Mouse (Mus musculus) limb, embryonic 13.5 days (tissue): ENCODE data around the gene Gm826. TPM values are rescaled to one million over a fixed set of nuclear protein-coding genes. Genes with fewer than 3 reads are reported as not detected.

Source experiments
- ATAC-seq: fragments of 200-750 bp; cut with Nextera tagmentation; 2 replicates; pipeline ENCODE4 v1.8.0; 2017; ENCODE audit warnings: low read depth, moderate number of reproducible peaks, moderate TSS enrichment; ENCODE audit not compliant: low FRiP score
- H3K27ac ChIP-seq: fragments of 300-500 bp; sonication (generic); 2 replicates; pipeline ENCODE4 v1.5.1; 2015; ENCODE audit warnings: inconsistent platforms, mild to moderate bottlenecking, moderate library complexity
- H3K27me3 ChIP-seq: fragments of 300-500 bp; sonication (generic); 2 replicates; pipeline ENCODE4 v1.6.1; 2015; ENCODE audit warnings: mild to moderate bottlenecking, inconsistent platforms
- H3K36me3 ChIP-seq: fragments of 300-500 bp; sonication (generic); 2 replicates; pipeline ENCODE4 v1.6.1; 2015; ENCODE audit warnings: inconsistent platforms, mild to moderate bottlenecking, moderate library complexity
- H3K4me1 ChIP-seq: fragments of 300-500 bp; sonication (generic); 2 replicates; pipeline ENCODE4 v1.6.1; 2015; ENCODE audit warnings: inconsistent platforms
- H3K4me2 ChIP-seq: fragments of 300-500 bp; sonication (generic); replicated peaks from 2 replicates; pipeline ENCODE4 v1.6.1; 2015; ENCODE audit warnings: inconsistent platforms, mild to moderate bottlenecking, moderate library complexity
- H3K4me3 ChIP-seq: fragments of 300-500 bp; sonication (generic); 2 replicates; pipeline ENCODE4 v1.5.1; 2015; ENCODE audit warnings: moderate library complexity, mild to moderate bottlenecking, inconsistent platforms
- H3K9ac ChIP-seq: fragments of 300-500 bp; sonication (generic); 2 replicates; pipeline ENCODE4 v1.6.1; 2015; ENCODE audit warnings: mild to moderate bottlenecking, inconsistent platforms
- H3K9me3 ChIP-seq: fragments of 300-500 bp; sonication (generic); 2 replicates; pipeline ENCODE4 v1.6.1; 2016; ENCODE audit warnings: inconsistent platforms
- WGBS: fragments of 180-500 bp; shearing (Covaris S2); methylation state at CpG from one replicate; pipeline ENCODE4 v1.1.7; 2015; 5-methylcytosine and 5-hydroxymethylcytosine counted together
- polyA plus RNA-seq: library from polyadenylated mRNA; unstranded; fragments of >200 nt; fragmentation: Nextera tagmentation; extraction: Ambion mirVana; gene quantifications from 2 replicates; pipeline ENCODE4 v1.2.1, GENCODE M21; 2015

Gene Gm826
- polyA plus RNA-seq, 1 experiment from 2014 or later: 0.33 TPM

DNA sequence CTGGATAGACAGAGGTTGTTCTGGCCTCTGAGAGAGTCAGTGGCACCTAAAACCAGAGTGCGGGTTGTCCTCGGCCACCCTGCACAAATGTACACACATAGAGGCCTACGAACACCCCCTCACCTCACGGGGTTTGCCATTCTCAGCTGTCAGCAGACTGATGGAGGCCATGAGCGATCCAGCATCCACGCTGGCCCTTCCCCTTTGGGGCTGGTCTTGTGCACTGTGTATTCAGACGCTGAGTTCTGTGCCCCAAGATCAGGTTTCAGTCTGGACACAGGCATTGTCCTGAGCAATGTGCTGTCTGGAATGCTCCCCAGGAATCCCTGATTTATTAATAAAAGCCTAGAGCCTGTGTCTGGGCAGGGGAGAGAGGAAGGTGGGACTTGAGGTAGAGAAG, 14.8 kb upstream of the Gm826 start:
- Histone ChIP-seq H3K27ac (no peak overlapping the region), H3K9ac (no peak overlapping the region), H3K9me3 (no peaks in the 10 kb centered on the region), H3K27me3 (peaks cover 13% of the 10 kb centered on the region; the same call in 1 of the 2 replicates), H3K4me2 (no peak overlapping the region), H3K36me3 (no peaks in the 10 kb centered on the region), H3K4me1 (peaks cover 21% of the 10 kb centered on the region), H3K4me3 (no peak overlapping the region)
- no peak; the same call in 1 of the 2 replicates for ATAC-seq
- WGBS: 27% methylated on average over 7 of the region's 7 CpGs

GRCm38 (mm10) chr2:160348072-160348604, 14.2 kb upstream of the Gm826 start:
- 35% methylated on average over 4 of the region's 4 CpGs for WGBS

DNA sequence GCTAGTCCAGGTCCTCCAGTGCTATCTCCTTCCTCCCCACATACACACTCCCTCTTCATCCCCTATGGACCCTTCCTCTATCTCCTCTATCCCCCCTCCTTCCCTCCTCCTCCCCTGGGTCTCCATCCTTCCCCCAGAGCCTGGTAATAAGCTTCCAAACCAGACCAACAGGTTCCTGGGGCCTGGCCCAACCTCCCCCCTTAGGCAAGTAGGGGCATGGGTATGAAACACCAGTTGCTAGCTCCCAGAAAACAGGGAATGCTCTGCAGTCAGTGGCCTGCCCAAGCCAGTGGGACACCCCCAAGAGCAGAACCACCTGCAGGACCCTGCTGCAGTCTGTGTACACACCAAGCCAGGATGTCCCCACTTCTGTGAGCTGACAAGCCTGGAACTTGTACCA, 11.7 kb upstream of the Gm826 start:
- H3K4me1 ChIP-seq: peaks cover 11% of the 10 kb centered on the region

More at GRCm38 (mm10) chr2:160348072-160348604, 14.2 kb upstream of the Gm826 start:
- peaks cover 16% of the 10 kb centered on the region for H3K4me1 ChIP-seq
- peaks cover 8% of the 10 kb centered on the region; the same call in 1 of the 2 replicates for H3K27me3 ChIP-seq
- H3K9me3 ChIP-seq: no peaks in the 10 kb centered on the region
- no peak for ATAC-seq
- no peak overlapping the region for H3K4me2 ChIP-seq
- no peak overlapping the region for H3K9ac ChIP-seq
- H3K4me3 ChIP-seq: no peak overlapping the region
- H3K36me3 ChIP-seq: no peaks in the 10 kb centered on the region
- H3K27ac ChIP-seq: no peak overlapping the region

GRCm38 (mm10) chr2:160340121-160340520, 6.2 kb upstream of the Gm826 start:
- Histone ChIP-seq H3K4me1 (no peaks in the 10 kb centered on the region), H3K27me3 (no peaks in the 10 kb centered on the region), H3K9me3 (no peaks in the 10 kb centered on the region), H3K9ac (no peak overlapping the region), H3K36me3 (no peaks in the 10 kb centered on the region), H3K27ac (no peak overlapping the region), H3K4me2 (no peak overlapping the region), H3K4me3 (no peak overlapping the region)
- 54% methylated on average over 4 of the region's 4 CpGs for WGBS
- no peak for ATAC-seq

More for the DNA sequence above, 11.7 kb upstream of the Gm826 start:
- no peak overlapping the region for H3K4me2 ChIP-seq
- H3K9me3 ChIP-seq: no peaks in the 10 kb centered on the region
- ATAC-seq: no peak
- no peak overlapping the region for H3K4me3 ChIP-seq
- H3K27me3 ChIP-seq: peaks cover 3% of the 10 kb centered on the region; the same call in 1 of the 2 replicates
- H3K27ac ChIP-seq: no peak overlapping the region
- no peaks in the 10 kb centered on the region for H3K36me3 ChIP-seq
- no peak overlapping the region for H3K9ac ChIP-seq

- Histone ChIP-seq H3K27me3 (no peaks in the 10 kb centered on the region), H3K27ac (no peak overlapping the region), H3K36me3 (no peaks in the 10 kb centered on the region), H3K9ac (no peak overlapping the region), H3K4me1 (no peaks in the 10 kb centered on the region), H3K4me3 (no peak overlapping the region), H3K4me2 (no peak overlapping the region), H3K9me3 (no peaks in the 10 kb centered on the region)
- 87% methylated on average over 5 of the region's 5 CpGs for WGBS
- no peak for ATAC-seq
Observed at GRCm38 (mm10) chr2:160339595-160339994, 5.6 kb upstream of the Gm826 start.

- Histone ChIP-seq H3K4me1 (0 out of 2 replicates have a peak, but pooled peaks cover 3% of the 10 kb centered on the region), H3K27ac (no peak overlapping the region), H3K27me3 (peaks cover 4% of the 10 kb centered on the region; the same call in 1 of the 2 replicates), H3K9ac (no peak overlapping the region), H3K9me3 (no peaks in the 10 kb centered on the region), H3K36me3 (no peaks in the 10 kb centered on the region), H3K4me3 (no peak overlapping the region), H3K4me2 (no peak overlapping the region)
- ATAC-seq: no peak
- 32% methylated on average over 2 of the region's 2 CpGs for WGBS
Observed at GRCm38 (mm10) chr2:160336053-160336452, 2.1 kb upstream of the Gm826 start.

- Histone ChIP-seq H3K4me2 (no peak overlapping the region), H3K27ac (no peak overlapping the region), H3K4me1 (0 out of 2 replicates have a peak, but pooled peaks cover 3% of the 10 kb centered on the region), H3K4me3 (no peak overlapping the region), H3K9me3 (no peaks in the 10 kb centered on the region), H3K9ac (no peak overlapping the region), H3K27me3 (peaks cover 4% of the 10 kb centered on the region; the same call in 1 of the 2 replicates), H3K36me3 (no peaks in the 10 kb centered on the region)
- WGBS: 37% methylated on average over 1 of the region's 1 CpGs
- ATAC-seq: no peak
Observed at GRCm38 (mm10) chr2:160335043-160335442, 1.1 kb upstream of the Gm826 start.

DNA sequence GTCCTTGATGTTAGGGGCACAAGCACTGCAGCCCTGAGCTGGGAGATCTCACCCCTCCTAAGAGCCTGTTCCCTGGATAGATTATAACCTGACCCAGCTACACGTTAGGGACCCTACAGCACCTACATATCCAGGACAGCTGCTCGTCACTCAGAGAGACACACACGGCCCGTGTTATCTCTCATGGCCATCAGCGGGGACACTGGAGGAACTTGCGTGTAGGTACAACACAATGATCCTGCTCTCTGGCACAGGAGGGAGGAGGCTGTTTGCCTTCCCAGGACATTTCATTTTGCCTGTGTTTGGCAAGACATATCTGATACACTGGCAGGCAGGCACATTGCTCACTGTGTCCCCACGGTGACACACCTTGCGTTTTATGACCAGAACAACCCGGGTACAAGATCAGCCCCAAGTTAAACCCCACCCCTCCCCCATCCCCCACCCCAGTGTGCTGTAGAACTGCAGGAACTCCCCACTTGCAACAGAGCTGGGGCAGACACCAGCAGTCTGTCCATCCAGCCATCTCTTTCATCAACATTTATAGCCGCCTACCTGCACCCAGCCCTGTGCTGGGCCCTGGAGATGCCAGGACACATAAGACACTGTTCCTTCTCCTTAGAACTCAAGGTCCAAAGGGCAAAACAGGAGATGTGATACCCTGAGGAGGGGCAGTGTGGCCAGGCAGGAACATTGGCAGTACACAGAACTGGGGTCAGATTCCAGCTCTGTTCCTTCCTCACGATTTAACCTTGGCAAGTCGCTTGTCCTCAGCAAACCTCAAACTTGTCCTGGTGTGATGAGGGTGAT, 1.2 kb downstream of the Gm826 start:
- Histone ChIP-seq H3K9me3 (no peaks in the 10 kb centered on the region), H3K4me1 (peaks cover 10% of the 10 kb centered on the region; the same call in 1 of the 2 replicates), H3K4me3 (no peak overlapping the region), H3K9ac (no peak overlapping the region), H3K27me3 (peaks cover 4% of the 10 kb centered on the region; the same call in 1 of the 2 replicates), H3K27ac (no peak overlapping the region), H3K4me2 (no peak overlapping the region), H3K36me3 (no peaks in the 10 kb centered on the region)
- 74% methylated on average over 12 of the region's 12 CpGs for WGBS
- ATAC-seq: no peak

- 30% methylated on average over 9 of the region's 9 CpGs for WGBS
- 0 out of 2 replicates have a peak, but pooled peaks cover 7% of the 10 kb centered on the region for H3K27me3 ChIP-seq
- H3K36me3 ChIP-seq: no peaks in the 10 kb centered on the region
- no peak overlapping the region for H3K4me3 ChIP-seq
- H3K9ac ChIP-seq: no peak overlapping the region
- no peaks in the 10 kb centered on the region for H3K9me3 ChIP-seq
- no peak for ATAC-seq
- peaks cover 14% of the 10 kb centered on the region; the same call in 1 of the 2 replicates for H3K4me1 ChIP-seq
- H3K27ac ChIP-seq: no peak overlapping the region
- no peak overlapping the region for H3K4me2 ChIP-seq
Observed at GRCm38 (mm10) chr2:160328886-160329285, 5.1 kb downstream of the Gm826 start.

DNA sequence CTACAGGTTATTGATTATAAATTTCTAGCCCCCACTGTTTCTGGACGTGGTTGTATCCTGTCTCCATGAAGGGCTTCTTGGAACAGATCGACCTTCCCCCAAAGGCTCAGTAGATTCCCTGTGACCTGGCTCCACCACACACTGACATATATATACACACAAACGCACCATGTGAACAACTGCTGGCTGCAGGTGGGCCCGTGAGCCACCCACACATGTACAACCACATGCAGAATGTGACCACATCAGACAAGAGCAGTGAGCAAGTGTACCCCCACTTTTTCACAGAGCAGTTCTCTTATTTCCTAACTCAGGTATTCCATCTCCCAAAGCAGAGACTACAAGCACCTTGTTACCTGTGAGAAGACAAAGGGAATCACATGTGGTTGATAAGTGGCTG, 6.2 kb downstream of the Gm826 start:
- 78% methylated on average over 4 of the region's 4 CpGs for WGBS
- Histone ChIP-seq H3K9me3 (no peaks in the 10 kb centered on the region), H3K4me1 (peaks cover 14% of the 10 kb centered on the region; the same call in 1 of the 2 replicates), H3K4me3 (no peak overlapping the region), H3K4me2 (no peak overlapping the region), H3K36me3 (no peaks in the 10 kb centered on the region), H3K9ac (no peak overlapping the region), H3K27me3 (0 out of 2 replicates have a peak, but pooled peaks cover 9% of the 10 kb centered on the region), H3K27ac (no peak overlapping the region)
- no peak for ATAC-seq

GRCm38 (mm10) chr2:160327167-160327566, 6.8 kb downstream of the Gm826 start:
- no peaks in the 10 kb centered on the region for H3K36me3 ChIP-seq
- H3K27ac ChIP-seq: no peak overlapping the region
- H3K4me2 ChIP-seq: no peak overlapping the region
- ATAC-seq: no peak
- no peak overlapping the region for H3K9ac ChIP-seq
- H3K4me1 ChIP-seq: peaks cover 14% of the 10 kb centered on the region; the same call in 1 of the 2 replicates
- no peaks in the 10 kb centered on the region for H3K9me3 ChIP-seq
- 30% methylated on average over 4 of the region's 4 CpGs for WGBS
- 0 out of 2 replicates have a peak, but pooled peaks cover 8% of the 10 kb centered on the region for H3K27me3 ChIP-seq
- no peak overlapping the region for H3K4me3 ChIP-seq

DNA sequence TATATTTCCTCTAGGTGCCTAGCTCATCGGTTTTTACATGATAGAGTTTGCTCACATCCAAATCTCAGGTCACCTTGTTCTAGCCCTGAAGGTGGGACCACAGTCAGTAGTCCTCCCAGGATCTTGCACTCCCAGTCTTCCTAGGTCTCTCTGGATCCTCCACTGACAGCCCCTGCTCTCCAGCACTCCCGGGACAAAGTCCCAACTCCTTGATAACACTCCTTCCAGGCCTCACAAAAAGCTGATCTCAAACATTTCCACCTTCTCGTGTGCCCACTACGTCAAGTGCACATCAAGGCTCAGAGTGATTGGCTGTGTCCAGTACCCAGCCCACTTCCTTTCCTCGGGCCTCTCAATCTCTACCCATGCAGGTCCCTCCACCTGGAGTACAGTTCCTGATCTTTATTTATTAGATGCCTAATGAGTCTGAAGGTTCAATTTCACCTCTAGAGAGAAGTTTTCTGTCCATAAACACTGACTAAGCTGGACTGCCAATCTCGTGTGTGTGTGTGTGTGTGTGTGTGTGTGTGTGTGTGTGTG, 8.8 kb downstream of the Gm826 start:
- WGBS: 70% methylated on average over 6 of the region's 6 CpGs

More for the DNA sequence above, 8.8 kb downstream of the Gm826 start:
- Histone ChIP-seq H3K4me1 (peaks cover 18% of the 10 kb centered on the region), H3K27me3 (0 out of 2 replicates have a peak, but pooled peaks cover 6% of the 10 kb centered on the region), H3K9me3 (no peaks in the 10 kb centered on the region), H3K27ac (no peak overlapping the region), H3K4me2 (no peak overlapping the region), H3K4me3 (no peak overlapping the region), H3K36me3 (no peaks in the 10 kb centered on the region), H3K9ac (no peak overlapping the region)
- ATAC-seq: no peak
